Mouse (Mus musculus): ENCODE data around the gene Dync1i1. TPM values are rescaled to one million over a fixed set of nuclear protein-coding genes. Genes with fewer than 3 reads are reported as not detected.

Gene Dync1i1
- total and polyA plus RNA-seq, 3 experiments = not detected

DNA sequence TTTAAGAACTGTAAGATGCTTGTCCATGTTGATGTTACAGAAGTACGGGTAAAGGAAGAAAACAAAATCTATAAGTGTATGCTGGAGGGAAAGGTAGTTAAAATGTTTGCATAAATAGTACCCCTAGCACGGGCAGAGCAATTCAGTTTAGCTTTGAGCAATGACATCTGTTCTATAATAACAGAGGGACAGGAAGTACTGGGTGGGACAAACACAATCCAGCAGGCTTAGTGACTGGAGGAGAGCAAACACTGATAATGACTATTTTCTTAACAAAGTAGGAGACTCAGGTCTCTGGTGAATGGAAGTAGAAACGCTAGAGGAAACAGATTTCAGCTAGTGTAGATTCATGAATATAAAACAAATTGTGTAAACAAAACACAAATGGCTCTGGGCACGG lies 250.8 kb downstream of the Dync1i1 start:
- Histone ChIP-seq H3K9ac (ENCODE audit: control insufficient read depth, low read depth, low read length, poor library complexity, severe bottlenecking) (no peak overlapping the region), H3K27ac (ENCODE audit: control insufficient read depth, low read depth, low read length) (no peak overlapping the region), H3K4me3 (ENCODE audit: control insufficient read depth in 1 of 2, insufficient read depth in 1 of 2, low read depth in 2 of 2, low read length in 2 of 2) (no peak overlapping the region), H3K79me2 (ENCODE audit: control insufficient read depth, insufficient read depth, low read length, poor library complexity) (no peaks in the 10 kb centered on the region), H3K27me3 (ENCODE audit: control insufficient read depth in 1 of 2, insufficient read depth in 2 of 2, low read length in 2 of 2) (no peaks in the 10 kb centered on the region), H3K9me3 (replicated peaks; ENCODE audit: insufficient read depth, low read length) (no peaks in the 10 kb centered on the region), H3K36me3 (ENCODE audit: control insufficient read depth in 1 of 2, insufficient read depth in 2 of 2, low read length in 2 of 2) (no peaks in the 10 kb centered on the region), H3K4me1 (ENCODE audit: control insufficient read depth in 1 of 2, insufficient read depth in 2 of 2, low read length in 2 of 2) (no peaks in the 10 kb centered on the region)
- DNase-seq (ENCODE audit: low read depth, low spot score) = no peak
- no peak for TF ChIP-seq CHD2 (IDR thresholded peaks at IDR 0.05; ENCODE audit: low read length)
- TF ChIP-seq CHD1 (IDR thresholded peaks at IDR 0.05; ENCODE audit: low read depth, low read length) = no peak
- no peak for TF ChIP-seq TAL1 (IDR thresholded peaks at IDR 0.05; ENCODE audit: low read length)
- no peak for TF ChIP-seq USF2 (IDR thresholded peaks at IDR 0.05; ENCODE audit: borderline replicate concordance in 1 of 2, insufficient read depth in 1 of 2, low read depth in 1 of 2, low read length in 2 of 2)
- TF ChIP-seq MXI1 (IDR thresholded peaks at IDR 0.05; ENCODE audit: low read depth, low read length) = no peak
- no peak for TF ChIP-seq SMC3 (IDR thresholded peaks at IDR 0.05; ENCODE audit: low read depth, low read length)
- no peak for TF ChIP-seq GATA1 (IDR thresholded peaks at IDR 0.05; ENCODE audit: low read depth, low read length)
- TF ChIP-seq ZNF384 (IDR thresholded peaks at IDR 0.05; ENCODE audit: low read depth, low read length) = no peak
- TF ChIP-seq KAT2A (conservative IDR thresholded peaks at IDR 0.05; ENCODE audit: low read depth, low read length) = no peak
- TF ChIP-seq GABPA (IDR thresholded peaks at IDR 0.05; ENCODE audit: low read depth, low read length) = no peak
- no peak for TF ChIP-seq TCF12 (IDR thresholded peaks at IDR 0.05; ENCODE audit: low read depth, low read length)
- no peak for TF ChIP-seq MAFK (IDR thresholded peaks at IDR 0.05; ENCODE audit: borderline replicate concordance, low read depth, low read length)
- no peak for TF ChIP-seq USF1 (IDR thresholded peaks at IDR 0.05; ENCODE audit: low read depth, low read length)
- TF ChIP-seq HCFC1 (IDR thresholded peaks at IDR 0.05; ENCODE audit: low read depth, low read length) = no peak
- no peak for TF ChIP-seq MEF2A (IDR thresholded peaks at IDR 0.05; ENCODE audit: extremely low read depth, insufficient replicate concordance, low read depth, low read length, poor library complexity, severe bottlenecking)
- TF ChIP-seq UBTF (IDR thresholded peaks at IDR 0.05; ENCODE audit: borderline replicate concordance, insufficient read depth, low read depth, low read length) = no peak
- no peak for TF ChIP-seq SIN3A (IDR thresholded peaks at IDR 0.05; ENCODE audit: low read length)
- TF ChIP-seq E2F4 (IDR thresholded peaks at IDR 0.05; ENCODE audit: borderline replicate concordance, low read depth, low read length) = no peak

DNA sequence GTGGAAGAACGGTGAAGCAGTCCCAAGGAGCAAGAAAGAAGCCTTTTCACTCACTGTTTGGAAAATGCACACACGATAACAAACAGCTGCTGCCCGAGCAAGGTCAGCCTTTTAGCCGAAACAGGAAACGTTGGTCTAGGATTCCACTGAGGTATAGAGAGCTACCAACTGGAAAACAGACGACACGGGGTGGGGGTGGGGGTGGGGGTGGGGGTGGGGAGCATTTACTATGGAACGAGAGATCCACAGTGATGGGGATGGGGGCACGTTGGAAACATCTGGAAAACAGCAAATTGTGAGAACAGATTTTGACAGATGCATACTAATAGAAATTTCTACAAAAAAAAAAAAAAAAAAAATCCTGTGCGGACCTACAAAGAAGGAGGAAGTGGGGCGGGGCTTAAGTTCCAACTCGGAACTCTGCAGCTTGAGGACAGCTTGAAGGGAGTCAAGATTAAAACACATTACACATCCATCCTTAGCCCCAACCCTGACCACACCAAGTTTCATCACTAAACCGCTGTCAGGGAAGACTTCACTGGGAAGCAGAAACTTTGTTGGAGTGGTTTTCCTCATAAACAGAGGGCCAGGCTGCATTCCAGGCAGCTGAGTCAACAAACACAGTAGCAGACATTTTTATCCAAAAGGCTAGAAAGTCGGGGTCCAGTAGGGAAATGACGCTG lies 251.9 kb downstream of the Dync1i1 start:
- H3K27ac ChIP-seq (ENCODE audit: control insufficient read depth, low read depth, low read length) = no peak overlapping the region
- no peaks in the 10 kb centered on the region for H3K79me2 ChIP-seq (ENCODE audit: control insufficient read depth, insufficient read depth, low read length, poor library complexity)
- TF ChIP-seq RCOR1 (IDR thresholded peaks at IDR 0.05; ENCODE audit: low read depth, low read length) (no peak), TAL1 (IDR thresholded peaks at IDR 0.05; ENCODE audit: low read length) (no peak), EP300 (IDR thresholded peaks at IDR 0.05; ENCODE audit: low read depth in 1 of 2, low read length in 2 of 2) (no peak), GATA1 (IDR thresholded peaks at IDR 0.05; ENCODE audit: low read depth, low read length) (no peak), USF1 (IDR thresholded peaks at IDR 0.05; ENCODE audit: low read depth, low read length) (no peak), UBTF (IDR thresholded peaks at IDR 0.05; ENCODE audit: borderline replicate concordance, insufficient read depth, low read depth, low read length) (no peak), MAZ (IDR thresholded peaks at IDR 0.05; ENCODE audit: low read depth, low read length) (no peak), ELF1 (IDR thresholded peaks at IDR 0.05; ENCODE audit: low read depth, low read length) (no peak), E2F4 (IDR thresholded peaks at IDR 0.05; ENCODE audit: borderline replicate concordance, low read depth, low read length) (no peak), USF2 (IDR thresholded peaks at IDR 0.05; ENCODE audit: borderline replicate concordance in 1 of 2, insufficient read depth in 1 of 2, low read depth in 1 of 2, low read length in 2 of 2) (no peak), POLR2AphosphoS2 (IDR thresholded peaks at IDR 0.05; ENCODE audit: low read length) (no peak), ZMIZ1 (IDR thresholded peaks at IDR 0.05; ENCODE audit: low read depth, low read length) (no peak), NELFE (IDR thresholded peaks at IDR 0.05; ENCODE audit: low read depth, low read length) (no peak), TBP (IDR thresholded peaks at IDR 0.05; ENCODE audit: low read depth, low read length) (no peak), KAT2A (conservative IDR thresholded peaks at IDR 0.05; ENCODE audit: low read depth, low read length) (no peak), BHLHE40 (IDR thresholded peaks at IDR 0.05; ENCODE audit: borderline replicate concordance, low read depth, low read length) (no peak), CHD1 (IDR thresholded peaks at IDR 0.05; ENCODE audit: low read depth, low read length) (no peak), NRF1 (IDR thresholded peaks at IDR 0.05; ENCODE audit: insufficient read depth, low read depth, low read length, poor library complexity, severe bottlenecking) (no peak)

More for the DNA sequence above, 251.9 kb downstream of the Dync1i1 start:
- Histone ChIP-seq H3K9ac (ENCODE audit: control insufficient read depth, low read depth, low read length, poor library complexity, severe bottlenecking) (no peak overlapping the region), H3K36me3 (ENCODE audit: control insufficient read depth in 1 of 2, insufficient read depth in 2 of 2, low read length in 2 of 2) (no peaks in the 10 kb centered on the region), H3K4me1 (ENCODE audit: control insufficient read depth in 1 of 2, insufficient read depth in 2 of 2, low read length in 2 of 2) (no peaks in the 10 kb centered on the region), H3K9me3 (replicated peaks; ENCODE audit: insufficient read depth, low read length) (no peaks in the 10 kb centered on the region), H3K27me3 (ENCODE audit: control insufficient read depth in 1 of 2, insufficient read depth in 2 of 2, low read length in 2 of 2) (no peaks in the 10 kb centered on the region), H3K4me3 (ENCODE audit: control insufficient read depth in 1 of 2, insufficient read depth in 1 of 2, low read depth in 2 of 2, low read length in 2 of 2) (no peak overlapping the region)
- DNase-seq (ENCODE audit: low read depth, low spot score) = no peak
